Mouse (Mus musculus) kidney, adult 18-20 months (tissue): ENCODE results near the gene Wdr77.
"Not testable (repeated sequence)": the region's sequence is repeated elsewhere in the genome, so short reads cannot be mapped to it uniquely, and the experiment has no call there.

Experiments used
- DNase-seq: peaks from one replicate; pipeline ENCODE4 v3.0.0; 2021

Wdr77 gene

DNA sequence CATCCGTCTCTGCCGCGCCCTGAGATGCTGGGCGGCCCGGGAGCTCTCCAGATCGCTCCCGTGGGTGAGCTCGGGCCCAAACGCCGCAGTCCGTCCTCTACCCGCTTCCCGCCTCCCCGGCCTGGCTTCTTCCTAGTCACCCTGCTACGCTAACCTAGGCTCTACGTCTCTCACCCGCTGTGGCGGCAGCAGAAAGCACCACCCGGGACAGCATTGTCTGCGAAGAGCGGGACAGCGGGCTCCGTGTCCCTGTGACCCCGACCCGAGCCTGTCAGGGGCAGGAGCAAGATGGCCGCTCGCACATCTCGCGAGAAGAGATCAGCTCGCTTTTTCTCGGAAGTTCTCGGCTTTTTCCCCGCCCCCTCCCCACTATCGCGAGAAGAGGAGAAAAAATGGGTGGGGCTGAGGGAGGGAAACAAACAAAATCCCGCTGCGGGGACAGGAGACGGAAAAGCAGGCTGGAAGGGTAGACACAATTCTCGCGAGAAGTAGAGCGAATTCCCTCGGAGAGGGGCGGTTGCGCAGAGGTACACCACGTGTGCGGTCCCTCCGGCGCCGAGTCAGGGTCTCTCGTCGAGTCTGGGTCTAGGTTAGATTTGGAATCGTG lies at the start of gene Wdr77:
Gene Wdr77 (plus strand): TSS at position 396 of the 607 bp plus-strand sequence.
- peak; percentile 98 for DNase-seq

DNA sequence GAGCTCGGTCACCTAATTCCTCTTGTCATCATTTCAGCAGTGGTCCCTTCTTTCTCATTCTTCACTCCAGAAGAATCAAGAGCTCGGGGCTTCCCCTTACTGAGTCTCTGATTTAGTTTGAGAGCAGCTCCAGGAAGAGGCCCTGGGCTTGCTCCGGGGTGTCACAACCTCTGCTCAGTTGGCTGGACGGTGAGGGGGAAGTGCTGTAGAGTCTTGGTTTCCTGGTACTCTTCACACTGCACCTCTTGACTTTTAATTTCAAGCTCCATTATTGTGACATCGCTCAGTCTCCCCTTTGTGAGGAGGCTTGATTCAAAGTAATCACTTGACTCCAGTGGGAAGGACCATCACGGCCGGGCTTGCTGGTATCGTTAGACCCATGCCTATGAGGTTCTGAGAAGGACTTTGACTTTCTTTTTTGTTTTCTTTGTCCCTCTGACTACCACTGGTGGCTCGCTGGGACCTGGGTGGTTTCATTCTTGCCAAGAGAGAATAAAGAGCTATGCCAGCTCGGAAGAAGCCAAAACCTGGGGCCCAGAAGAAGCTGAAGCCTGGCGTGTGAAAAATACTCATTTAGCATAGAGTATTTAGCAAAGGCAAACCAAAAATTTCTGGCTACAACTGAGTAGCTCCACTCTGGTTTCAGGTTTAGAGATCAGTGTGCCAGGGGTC lies 48.5 kb upstream of the Wdr77 start:
- no peak for DNase-seq

DNA sequence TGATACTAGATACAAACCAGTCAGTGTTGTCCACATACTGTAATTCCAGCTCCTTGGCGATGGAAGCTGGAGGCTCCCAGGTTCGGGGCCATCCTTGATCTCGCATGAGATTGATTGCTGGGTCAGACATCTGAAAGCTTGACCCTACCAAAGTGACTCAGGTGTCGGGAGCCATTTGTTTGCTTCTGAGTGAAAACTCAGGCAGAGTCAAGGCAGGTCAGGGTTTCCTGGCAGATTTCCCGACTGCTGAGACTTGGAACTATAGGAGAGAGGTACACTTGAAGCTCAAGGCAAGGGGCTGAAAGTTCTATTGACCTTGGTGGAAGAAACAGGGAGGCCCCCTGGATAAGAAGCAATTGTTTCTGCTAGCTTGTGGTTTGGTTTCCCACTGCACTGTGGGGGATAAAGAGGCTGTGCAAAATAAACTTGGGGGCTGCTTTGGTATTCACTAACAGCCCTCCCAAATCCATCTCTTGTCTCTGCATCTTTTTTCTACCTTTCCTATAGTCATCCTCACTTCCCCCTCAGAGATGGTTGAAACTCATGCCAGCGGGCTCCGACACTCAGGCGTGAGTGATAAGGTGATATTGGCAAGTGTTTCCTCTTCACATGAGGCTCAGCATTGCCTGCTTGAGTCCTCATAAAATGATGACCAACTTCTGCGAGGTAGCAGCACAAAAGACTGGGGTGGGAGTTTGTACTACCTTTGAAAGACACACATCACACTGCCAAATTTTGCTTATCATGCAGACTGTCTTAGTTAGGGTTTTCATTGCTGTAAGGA lies 46.9 kb upstream of the Wdr77 start:
- DNase-seq = no peak

GRCm38 (mm10) chr3:105913839-105914681 lies 45.1 kb upstream of the Wdr77 start:
- no peak for DNase-seq

DNA sequence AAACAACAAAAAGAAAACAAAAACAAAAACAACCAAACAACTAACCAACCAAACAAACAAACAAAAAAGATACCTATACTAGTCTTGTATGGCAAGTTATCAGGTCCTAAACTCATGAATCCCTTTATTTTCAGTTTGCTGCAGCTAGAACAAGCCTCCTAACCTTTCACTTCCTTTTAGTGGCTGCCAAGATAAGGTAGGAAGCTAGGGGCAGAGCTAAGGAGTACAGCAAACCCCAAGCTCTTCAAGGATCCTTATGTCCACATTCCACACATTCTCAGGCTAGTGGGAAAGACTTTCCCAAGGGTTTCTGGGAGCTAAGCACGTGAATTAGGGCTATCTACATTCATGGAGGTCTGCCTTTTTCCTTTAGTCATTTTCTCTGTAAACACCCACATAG lies 43.9 kb upstream of the Wdr77 start:
- no peak for DNase-seq

- DNase-seq = not testable (repeated sequence)
These were observed 42.7 kb upstream of the Wdr77 start for GRCm38 (mm10) chr3:105916455-105916854.

DNA sequence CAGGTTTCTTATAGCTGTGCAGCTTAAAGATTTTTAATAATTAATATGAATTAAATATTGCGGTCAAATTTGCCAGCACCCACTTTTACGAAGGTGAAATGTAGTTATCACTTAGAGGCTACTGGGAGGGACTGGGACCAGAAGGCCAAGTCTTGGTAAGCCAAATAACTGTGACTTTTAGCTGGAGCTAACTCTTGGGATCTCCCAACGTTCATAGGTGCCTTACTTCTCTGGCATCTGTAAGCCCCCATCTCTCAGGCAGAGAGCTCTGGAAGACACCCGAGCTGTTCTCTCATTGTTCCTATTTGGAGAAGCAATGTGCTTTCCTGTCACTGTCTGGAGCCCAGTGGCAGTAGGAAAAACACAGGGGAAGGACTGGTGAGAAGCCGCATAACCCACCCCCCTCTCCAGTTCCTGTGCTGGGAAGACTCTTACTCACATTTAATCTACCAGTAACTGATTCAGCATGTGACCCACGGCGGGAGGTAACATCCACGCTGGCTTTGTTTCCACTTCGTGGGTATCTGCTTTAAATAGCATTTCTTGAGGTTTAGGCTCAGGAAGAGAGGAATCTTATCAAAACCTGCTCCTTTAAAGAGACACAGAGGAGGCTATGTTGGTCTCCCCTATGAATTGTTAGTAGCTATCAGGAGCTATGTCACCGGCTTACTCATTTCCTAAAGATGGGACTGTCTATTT lies 41.4 kb upstream of the Wdr77 start:
- DNase-seq = no peak

DNA sequence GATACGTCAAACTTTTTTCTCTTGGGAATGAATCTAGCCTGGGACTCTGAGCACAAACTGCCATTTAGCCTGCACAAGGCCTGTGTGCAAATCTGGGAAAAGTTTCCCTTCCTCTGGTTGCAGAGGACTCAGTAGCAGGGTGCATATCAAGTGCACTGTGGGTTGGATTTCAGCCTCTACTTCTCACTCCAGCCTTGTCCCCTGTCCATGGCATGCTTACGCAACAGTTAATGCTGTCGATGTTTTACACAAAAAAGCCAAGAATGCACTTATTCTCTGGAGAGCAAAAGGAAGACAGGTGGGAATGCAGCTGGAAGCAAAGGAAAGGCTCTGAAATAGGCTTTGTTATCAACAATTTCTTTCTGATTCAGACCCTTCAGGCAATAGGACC lies 40.8 kb upstream of the Wdr77 start:
- no peak for DNase-seq

GRCm38 (mm10) chr3:105920743-105921142 lies 38.4 kb upstream of the Wdr77 start:
- DNase-seq = not testable (repeated sequence)

- no peak for DNase-seq
These were observed 37.2 kb upstream of the Wdr77 start for GRCm38 (mm10) chr3:105921959-105922358.

DNA sequence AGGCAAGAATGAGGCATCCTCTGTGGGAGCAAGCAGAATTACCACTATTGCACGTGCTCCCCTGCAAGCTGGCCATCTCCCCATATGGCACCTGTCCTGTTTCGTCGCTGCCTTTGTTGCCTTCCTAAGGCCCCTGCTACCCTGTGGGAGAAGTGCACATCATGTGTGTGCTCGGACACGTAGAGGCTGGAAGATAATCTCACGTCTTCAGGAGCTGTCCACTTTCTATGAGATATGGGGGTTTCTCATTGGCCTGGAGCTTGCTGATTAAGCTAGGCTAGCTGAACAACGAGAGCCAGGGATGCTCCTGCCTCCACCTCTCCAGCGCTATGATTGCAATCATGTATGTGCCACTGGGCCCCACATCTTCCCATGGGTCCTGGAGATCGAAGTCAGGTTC lies 34.6 kb upstream of the Wdr77 start:
- DNase-seq = no peak

- DNase-seq = peak; percentile 5
These were observed 31.5 kb upstream of the Wdr77 start for GRCm38 (mm10) chr3:105927561-105928194.

- no peak for DNase-seq
These were observed 31.0 kb upstream of the Wdr77 start for GRCm38 (mm10) chr3:105928195-105928569.

DNA sequence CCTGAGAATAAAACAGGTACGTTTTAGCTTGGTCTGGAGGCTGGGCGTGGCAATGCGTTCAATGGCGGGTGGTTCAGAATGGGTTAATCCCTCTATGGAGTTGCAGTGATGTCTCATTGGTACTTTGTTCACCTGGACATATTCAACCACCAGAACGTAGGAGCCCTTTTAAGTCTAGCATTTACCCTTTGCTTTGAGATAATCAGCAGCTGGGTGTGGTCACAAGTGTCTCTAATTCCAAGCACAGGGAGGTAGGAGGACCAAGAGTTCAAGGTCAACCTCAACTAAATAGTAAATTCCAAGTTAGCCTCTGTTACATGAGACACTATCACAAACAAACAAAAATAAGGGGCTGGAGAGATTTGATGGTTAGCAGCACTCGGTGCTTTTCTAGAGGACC lies 30.4 kb upstream of the Wdr77 start:
- no peak for DNase-seq

GRCm38 (mm10) chr3:105929821-105930220 lies 29.3 kb upstream of the Wdr77 start:
- no peak for DNase-seq

DNA sequence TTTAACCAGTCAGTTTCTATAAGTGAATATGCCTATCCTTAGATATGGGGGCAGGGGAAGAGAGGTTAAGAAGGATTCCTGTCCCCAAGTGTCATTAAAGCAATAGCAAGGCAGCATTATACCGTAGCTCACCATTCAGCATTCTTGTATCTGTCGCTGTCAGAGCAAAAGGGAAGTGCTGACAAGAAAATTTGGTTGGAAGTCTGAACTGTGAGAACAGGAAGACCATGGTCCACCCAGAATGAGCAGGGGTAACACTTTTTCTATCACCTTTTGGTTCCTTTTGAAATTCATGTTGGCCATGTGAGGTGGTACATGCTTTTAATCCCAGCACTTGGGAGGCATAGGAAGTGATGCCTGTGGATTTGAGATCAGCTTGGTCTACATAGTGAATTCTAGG lies 28.1 kb upstream of the Wdr77 start:
- no peak for DNase-seq

DNA sequence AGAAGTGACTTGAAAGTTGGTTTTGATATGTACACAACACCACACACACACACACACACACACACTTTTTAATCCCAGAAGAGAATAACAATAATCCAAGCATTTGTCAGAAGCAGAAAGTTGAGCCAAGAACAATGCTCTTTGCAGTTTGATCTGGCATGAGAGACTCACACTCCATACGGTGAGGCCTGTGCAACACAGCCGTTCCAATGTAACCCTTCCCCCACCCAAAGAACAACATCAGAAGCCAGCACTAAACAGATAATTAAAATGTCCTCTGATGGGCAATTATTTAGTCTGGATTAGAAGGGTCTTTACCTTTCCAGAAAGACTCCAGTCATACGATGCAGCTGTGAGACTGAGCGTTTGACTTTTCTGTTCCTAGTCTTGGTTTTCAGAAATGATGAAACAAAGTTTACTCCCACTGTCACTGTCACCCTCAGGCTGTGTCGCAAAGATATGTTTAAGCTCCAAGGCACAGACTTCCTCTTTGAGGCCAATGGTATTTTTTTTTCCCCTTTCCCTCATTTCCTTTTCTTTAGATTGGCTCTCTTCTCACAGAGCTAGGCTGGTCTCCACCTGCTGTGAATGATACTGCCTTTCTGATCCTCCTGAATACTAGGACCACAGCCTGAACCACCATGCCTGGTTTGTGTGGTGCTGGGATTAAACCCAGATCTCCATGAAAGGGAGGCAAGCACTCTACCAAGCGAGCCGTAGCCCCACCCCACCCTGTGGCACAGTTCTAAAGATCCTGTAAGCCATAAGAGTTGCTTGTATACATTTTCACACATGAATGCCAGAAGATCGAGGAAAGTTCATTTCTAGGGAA lies 26.7 kb upstream of the Wdr77 start, which contains the start of gene I830077J02Rik:
Gene I830077J02Rik (minus strand): TSS at position 425 of the 832 bp plus-strand sequence.
- no peak for DNase-seq

DNA sequence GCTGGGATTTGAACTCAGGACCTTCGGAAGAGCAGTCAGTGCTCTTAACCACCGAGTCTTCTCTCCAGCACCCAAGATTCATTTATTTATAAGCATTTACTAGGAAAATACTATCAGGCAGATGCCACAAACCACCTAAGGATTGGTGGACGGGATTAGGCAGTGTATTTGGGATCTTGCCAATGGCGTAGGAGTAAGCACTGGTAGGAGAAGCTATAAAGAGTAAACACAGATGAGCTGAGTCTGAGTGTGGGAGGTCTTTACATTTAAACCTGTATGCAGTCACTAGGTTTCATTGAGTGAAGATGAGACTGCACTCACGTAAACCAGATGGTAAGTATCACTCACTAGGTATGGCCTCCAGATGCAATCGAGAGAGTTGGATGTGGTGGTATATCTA lies 25.2 kb upstream of the Wdr77 start:
- DNase-seq = no peak

DNA sequence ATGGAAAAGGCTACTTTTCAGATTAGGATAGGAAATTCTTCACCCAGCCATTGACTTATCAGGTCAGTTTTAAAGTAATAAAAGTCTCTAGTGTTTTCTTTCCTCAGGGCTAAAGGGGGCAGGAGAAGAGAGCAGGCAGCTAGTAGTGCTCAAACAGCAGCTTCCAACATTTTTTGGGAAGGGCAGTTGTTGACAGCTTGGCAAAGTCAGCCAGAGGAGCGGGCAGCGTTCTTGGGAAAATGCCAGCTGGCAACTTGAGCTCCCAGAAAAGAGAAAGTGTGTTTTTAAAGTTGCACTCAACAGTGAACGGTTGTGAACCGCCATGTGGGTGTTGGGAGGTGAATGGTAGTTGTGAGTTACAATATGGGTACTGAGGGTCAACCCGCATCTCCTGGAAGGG lies 24.1 kb upstream of the Wdr77 start:
- DNase-seq = peak; percentile 49

- DNase-seq = no peak
These were observed 23.1 kb upstream of the Wdr77 start for GRCm38 (mm10) chr3:105936111-105936510.

GRCm38 (mm10) chr3:105951348-105951747 lies 7.8 kb upstream of the Wdr77 start:
- no peak for DNase-seq
